Mouse (Mus musculus) left cerebral cortex, adult 2 months (tissue): ENCODE data around the gene Fndc7. TPM values are rescaled to one million over a fixed set of nuclear protein-coding genes. Genes with fewer than 3 reads are reported as not detected.

Source experiments
- DNase-seq, 2 experiments: peaks; one replicate each; pipeline ENCODE4 v3.0.0; 2021 to 2022; ENCODE audit warnings: low spot score in 2 of 2, mixed read lengths in 1 of 2; ENCODE audit errors: extremely low spot score in 1 of 2
- H3K27ac ChIP-seq: fragments of 200-600 bp; 2 replicates; pipeline ENCODE4 v1.8.1; 2022
- H3K4me3 ChIP-seq: fragments of 200-600 bp; 2 replicates; pipeline ENCODE4 v1.8.1; 2022
- CTCF ChIP-seq: fragments of 200-600 bp; IDR thresholded peaks from 2 replicates; pipeline ENCODE4 v1.8.1; 2022; ENCODE audit warnings: antibody characterized with exemption, mild to moderate bottlenecking, moderate library complexity
- intact Hi-C: fragments of 180-260 bp; cut with DNase I; formaldehyde crosslinking; loops from one replicate; pipeline ENCODE4 v1.15.1; 2025
- total RNA-seq, 2 experiments: library from RNA; stranded (reverse); gene quantifications; 2 replicates each; pipeline ENCODE4 v1.2.3; 2021

Gene Fndc7
- total RNA-seq, 2 experiments from 2014 or later, result 0.26 TPM; not detected in 1

DNA sequence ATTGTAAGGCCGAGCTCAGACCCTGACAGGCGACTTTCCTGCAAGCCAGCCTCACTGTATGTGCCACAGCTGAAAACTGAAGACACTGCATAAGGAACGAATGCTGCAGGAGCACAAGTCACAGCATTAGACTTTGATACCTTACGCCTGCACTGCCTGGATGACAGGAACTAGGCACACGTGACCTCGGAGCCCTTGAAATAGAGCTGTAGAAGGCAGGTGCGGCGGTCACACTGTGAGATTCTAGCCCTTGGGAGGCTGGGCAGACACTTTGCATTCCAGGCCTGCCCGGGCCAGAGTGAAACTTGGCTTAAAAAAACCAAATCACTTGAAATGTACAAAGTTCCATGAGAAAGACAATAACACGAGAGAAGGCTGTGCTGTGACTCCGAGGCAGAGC, 59.3 kb downstream of the Fndc7 start:
- no peak for DNase-seq
- H3K27ac ChIP-seq, result no peak overlapping the region
- no peak overlapping the region for H3K4me3 ChIP-seq
- intact Hi-C loops, result no loop called here
- TF ChIP-seq CTCF, result no peak

DNA sequence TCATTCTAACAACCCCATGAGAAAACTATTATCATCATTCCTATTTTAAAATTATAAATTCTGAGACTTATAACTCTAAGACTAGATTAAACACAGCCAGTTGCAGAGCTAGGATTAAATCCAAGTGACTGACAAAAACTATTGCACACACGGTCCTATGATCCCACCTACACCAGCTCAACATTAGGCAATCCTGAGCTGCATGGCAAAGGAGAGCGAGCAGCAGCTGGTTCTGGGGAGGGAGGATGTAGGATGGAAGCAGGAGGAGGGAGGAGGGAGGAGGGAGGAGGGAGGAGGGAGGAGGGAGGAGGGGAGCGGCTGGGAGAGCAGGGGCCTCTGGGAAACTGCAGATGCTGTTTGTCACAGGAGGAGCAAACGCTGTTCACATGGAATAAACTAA, 74.2 kb downstream of the Fndc7 start:
- intact Hi-C loops, result no loop called here
- no peak for DNase-seq
- TF ChIP-seq CTCF, result no peak
- Histone ChIP-seq H3K27ac (no peak overlapping the region), H3K4me3 (no peak overlapping the region)

DNA sequence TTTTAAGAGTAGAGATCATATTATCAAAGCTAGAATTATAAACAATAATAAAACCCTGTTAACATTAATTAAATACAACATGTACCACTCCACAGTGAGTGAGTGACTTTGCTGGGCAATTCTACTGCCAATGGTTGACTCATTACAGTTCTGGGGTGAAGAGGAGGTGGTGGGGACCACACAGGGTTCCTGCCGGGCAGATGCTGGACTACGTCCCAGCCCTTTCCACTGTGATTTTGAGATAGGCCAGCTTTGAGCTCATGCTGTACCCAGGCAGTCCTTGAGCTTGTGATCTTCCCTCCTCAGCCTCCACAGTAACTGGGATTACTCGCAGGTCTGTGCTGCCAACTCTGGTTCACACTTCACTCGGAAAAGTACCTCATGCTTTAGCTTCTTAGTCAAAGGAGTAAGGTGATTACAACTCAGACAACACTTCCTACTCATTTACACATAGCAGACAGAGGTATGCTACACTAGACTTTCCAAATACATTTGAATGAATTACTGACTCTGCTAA, 79.0 kb downstream of the Fndc7 start:
- intact Hi-C loops, result no loop called here
- Histone ChIP-seq H3K27ac (no peak overlapping the region), H3K4me3 (no peak overlapping the region)
- TF ChIP-seq CTCF, result no peak
- no peak for DNase-seq

DNA sequence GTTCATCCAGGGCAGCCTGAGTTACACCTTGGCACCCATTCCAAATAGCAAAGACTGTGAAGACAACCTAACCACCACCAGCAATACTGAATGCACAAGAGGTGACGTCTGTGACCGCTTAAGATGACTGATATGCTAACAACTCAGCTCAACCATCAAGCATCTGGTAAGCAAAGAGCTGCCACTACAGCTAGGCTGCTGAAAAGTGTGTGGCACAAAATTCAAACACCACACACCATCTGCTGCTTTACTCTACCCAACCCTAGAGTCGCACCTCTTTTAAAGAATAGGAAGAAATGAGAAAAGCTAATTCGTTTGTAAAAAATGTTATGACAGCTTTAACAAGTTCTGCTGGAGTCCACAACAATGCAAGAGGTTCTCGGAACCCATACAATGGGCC, 84.2 kb downstream of the Fndc7 start:
- TF ChIP-seq CTCF, result no peak
- Histone ChIP-seq H3K27ac (no peak overlapping the region), H3K4me3 (no peak overlapping the region)
- intact Hi-C loops, result no loop called here
- DNase-seq, result no peak

Other genes starting within 250 kb of the Fndc7 start
- gene Clcc1, start 236.1 kb downstream of the Fndc7 start, total RNA-seq, result 10 to 100 TPM; 28.6 to 35.6 TPM
- 10 to 100 TPM; 12.2 to 13.5 TPM for gene Gpsm2, start 167.7 kb downstream of the Fndc7 start, total RNA-seq
- not detected for gene Aknad1, start 150.3 kb downstream of the Fndc7 start, total RNA-seq
- gene Stxbp3, start 49.5 kb downstream of the Fndc7 start, total RNA-seq, result 10 to 100 TPM; 17.8 to 23.1 TPM
- 10 to 100 TPM; 43.9 to 53.2 TPM for gene Prpf38b, start 21.7 kb upstream of the Fndc7 start, total RNA-seq
- 1 to 10 TPM; 2.1 to 2.3 TPM for gene Henmt1, start 49.9 kb upstream of the Fndc7 start, total RNA-seq
- not detected for gene Gm9857, start 50.4 kb upstream of the Fndc7 start, total RNA-seq
- gene Fam102b, start 137.6 kb upstream of the Fndc7 start, total RNA-seq, result 10 to 100 TPM; 29.6 to 35.0 TPM
- not detected for gene Slc25a54, start 190.5 kb upstream of the Fndc7 start, total RNA-seq
- 1 to 10 TPM; 3.4 to 4.0 TPM for gene Slc25a24, start 233.1 kb upstream of the Fndc7 start, total RNA-seq